Mouse (Mus musculus): ENCODE results near the gene Iapp.

- TF ChIP-seq POLR2A (IDR thresholded peaks at IDR 0.05; ENCODE audit: extremely low read depth, insufficient read depth, low read length) (no peak), CTCF (IDR thresholded peaks at IDR 0.05; ENCODE audit: extremely low read depth, insufficient read depth, low read length) (no peak)
These were observed 40.7 kb downstream of the Iapp start for GRCm38 (mm10) chr6:142338961-142339360.

Measured in cortical plate, adult 2 months (tissue).